Mouse (Mus musculus) bone marrow macrophage, adult 2 months (primary cell): Measurements from ENCODE around the gene Tpcn2.

ENCODE experiments used
- CTCF ChIP-seq: IDR thresholded peaks from 2 replicates; pipeline ENCODE4 v1.5.1; 2012; ENCODE audit warnings: low read depth, mild to moderate bottlenecking, low read length, moderate library complexity
- POLR2A ChIP-seq: IDR thresholded peaks from 2 replicates; pipeline ENCODE4 v1.6.1; 2012; ENCODE audit warnings: mild to moderate bottlenecking, low read depth, low read length, borderline replicate concordance

GRCm38 (mm10) chr7:145197042-145197441, 86.8 kb downstream of the Tpcn2 start:
- no peak for TF ChIP-seq CTCF
- no peak for TF ChIP-seq POLR2A
